Mouse (Mus musculus) liver, postnatal 0 days (tissue): ENCODE data around the gene Cyb5r2.

ENCODE experiments used
- CTCF ChIP-seq: sonication (generic); IDR thresholded peaks from 2 replicates; pipeline ENCODE4 v1.5.1; 2016; ENCODE audit warnings: antibody characterized with exemption, low read depth
- EP300 ChIP-seq: IDR thresholded peaks from 2 replicates; pipeline ENCODE4 v1.6.1; 2016; ENCODE audit warnings: antibody characterized with exemption, low read depth, mild to moderate bottlenecking

DNA sequence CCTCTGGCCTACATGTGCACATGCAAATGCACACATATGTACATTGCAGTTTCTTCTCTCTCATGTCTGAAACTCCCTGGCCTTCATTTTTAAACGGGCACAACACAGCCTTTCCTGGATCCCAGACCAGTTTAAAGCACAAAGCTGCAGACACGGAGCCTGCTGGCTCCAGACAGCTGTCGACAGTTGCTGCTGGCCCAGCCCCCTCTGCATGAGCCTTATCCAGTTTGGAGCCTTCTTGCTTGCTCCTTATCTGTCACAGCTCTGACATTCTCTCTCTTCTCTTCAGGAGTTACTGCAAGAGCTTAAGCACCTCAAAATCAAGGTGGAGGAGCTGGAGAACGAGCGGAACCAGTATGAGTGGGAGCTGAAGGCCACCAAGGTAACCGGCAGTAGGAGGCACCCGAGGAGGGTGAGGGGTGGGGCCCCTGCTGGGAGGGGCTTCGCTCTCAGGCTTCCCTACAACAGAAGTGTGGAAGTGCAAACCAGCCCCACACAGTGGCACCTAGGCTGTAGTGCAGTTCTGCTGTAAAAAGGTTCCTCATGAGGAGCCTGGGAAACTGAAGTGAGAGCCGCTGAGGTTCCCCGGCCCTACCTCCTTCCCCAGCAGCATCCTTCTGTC lies 49.2 kb downstream of the Cyb5r2 start:
- no peak for TF ChIP-seq EP300
- TF ChIP-seq CTCF: peak; percentile 69
